Mouse (Mus musculus) bone marrow, adult 2 months (tissue): Measurements from ENCODE around the gene Map1lc3a.

ENCODE experiments used
- CTCF ChIP-seq: fragments of 200-500 bp; IDR thresholded peaks from 2 replicates; pipeline ENCODE4 v1.5.1; 2011; ENCODE audit warnings: low read length, control low read depth; ENCODE audit not compliant: control insufficient read depth, insufficient read depth
- POLR2A ChIP-seq: fragments of 200-500 bp; IDR thresholded peaks from 2 replicates; pipeline ENCODE4 v1.6.1; 2011; ENCODE audit warnings: low read depth, mild to moderate bottlenecking, control low read depth, low read length, borderline replicate concordance; ENCODE audit not compliant: control insufficient read depth

DNA sequence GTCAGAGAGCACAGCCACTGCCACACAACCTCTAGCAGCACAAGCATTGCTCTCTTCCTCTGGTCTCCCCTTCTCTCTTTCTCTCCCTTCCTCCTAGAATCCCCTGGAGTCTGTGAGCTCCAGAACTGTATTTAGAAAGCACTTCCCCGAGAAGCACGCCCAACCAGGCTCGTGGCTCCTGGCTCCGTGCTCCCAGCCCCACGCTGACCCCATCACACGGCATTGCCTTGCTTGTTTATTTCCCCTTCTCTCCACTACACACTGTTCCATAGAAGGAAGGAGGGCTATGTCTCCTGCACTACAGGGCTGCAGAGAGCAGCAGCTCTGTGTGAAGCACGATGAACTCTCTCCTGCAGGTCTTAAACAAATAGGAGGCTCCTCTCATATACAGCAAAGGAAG is 8.6 kb downstream of the Map1lc3a start:
- no peak for TF ChIP-seq CTCF
- TF ChIP-seq POLR2A = no peak
